Mouse (Mus musculus) neural tube, embryonic 15.5 days (tissue): Measurements from ENCODE around the gene Tmprss7. TPM values are rescaled to one million over a fixed set of nuclear protein-coding genes. Genes with fewer than 3 reads are reported as not detected.

ENCODE experiments used
- ATAC-seq: fragments of 200-750 bp; cut with Nextera tagmentation; 2 replicates; pipeline ENCODE4 v1.8.0; 2017; ENCODE audit warnings: mild to moderate bottlenecking, moderate TSS enrichment, moderate library complexity; ENCODE audit not compliant: low FRiP score
- H3K27ac ChIP-seq: fragments of 300-500 bp; sonication (generic); replicated peaks from 2 replicates; pipeline ENCODE4 v1.5.1; 2015; ENCODE audit warnings: mild to moderate bottlenecking, inconsistent platforms
- H3K27me3 ChIP-seq: fragments of 300-500 bp; sonication (generic); replicated peaks from 2 replicates; pipeline ENCODE4 v1.6.1; 2015; ENCODE audit warnings: inconsistent platforms
- H3K36me3 ChIP-seq: fragments of 300-500 bp; sonication (generic); 2 replicates; pipeline ENCODE4 v1.6.1; 2015; ENCODE audit warnings: inconsistent platforms
- H3K4me1 ChIP-seq: fragments of 300-500 bp; sonication (generic); 2 replicates; pipeline ENCODE4 v1.6.1; 2015; ENCODE audit warnings: inconsistent platforms
- H3K4me2 ChIP-seq: fragments of 300-500 bp; sonication (generic); 2 replicates; pipeline ENCODE4 v1.6.1; 2015; ENCODE audit warnings: inconsistent platforms, mild to moderate bottlenecking, moderate library complexity
- H3K4me3 ChIP-seq: fragments of 300-500 bp; sonication (generic); replicated peaks from 2 replicates; pipeline ENCODE4 v1.5.1; 2015; ENCODE audit warnings: mild to moderate bottlenecking, inconsistent platforms
- H3K9ac ChIP-seq: fragments of 300-500 bp; sonication (generic); replicated peaks from 2 replicates; pipeline ENCODE4 v1.6.1; 2015; ENCODE audit warnings: mild to moderate bottlenecking, inconsistent platforms
- H3K9me3 ChIP-seq: fragments of 300-500 bp; sonication (generic); replicated peaks from 2 replicates; pipeline ENCODE4 v1.6.1; 2016; ENCODE audit warnings: inconsistent platforms
- WGBS: fragments of 180-500 bp; shearing (Covaris S2); methylation state at CpG from one replicate; pipeline ENCODE4 v1.1.7; 2015; ENCODE audit warnings: mixed read lengths; 5-methylcytosine and 5-hydroxymethylcytosine counted together
- polyA plus RNA-seq: library from polyadenylated mRNA; unstranded; fragments of >200 nt; fragmentation: Nextera tagmentation; extraction: Ambion mirVana; gene quantifications from 2 replicates; pipeline ENCODE4 v1.2.1, GENCODE M21; 2015

The Tmprss7 gene
- 0.46 and 0.49 TPM in 2 replicates for polyA plus RNA-seq

DNA sequence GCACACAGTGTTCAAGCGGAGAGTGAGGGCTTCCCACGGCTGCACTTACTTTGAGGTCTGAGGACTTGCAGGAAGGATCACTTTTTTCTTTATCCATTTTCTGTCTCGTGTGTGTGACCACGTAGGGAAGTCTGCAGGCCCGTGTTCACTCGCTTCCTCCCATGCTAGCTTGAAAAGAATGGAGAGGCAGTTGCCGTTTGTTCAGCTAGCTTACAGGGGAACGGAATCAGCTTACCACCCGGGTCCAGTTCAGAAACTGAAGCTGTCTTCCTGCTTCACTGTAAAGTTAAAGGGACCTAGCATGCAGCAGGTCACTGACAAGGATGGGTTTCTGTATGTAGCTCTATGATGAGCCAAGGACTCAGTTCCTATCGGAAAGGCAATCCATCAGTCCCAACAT, at the start of gene Tmprss7:
Gene Tmprss7, minus strand, starts transcription at position 101 of the 400 bp plus-strand sequence.
- Histone ChIP-seq H3K4me3 (no peak within 1 kb of the TSS), H3K9me3 (no peaks in the 10 kb centered on the region), H3K36me3 (no peaks in the 10 kb centered on the region), H3K27me3 (no peaks in the 10 kb centered on the region), H3K9ac (no peak within 1 kb of the TSS), H3K27ac (no peak within 1 kb of the TSS), H3K4me2 (no peak within 1 kb of the TSS), H3K4me1 (peaks cover 19% of the 10 kb centered on the region)
- WGBS: 78% methylated on average over 10 of the region's 10 CpGs
- ATAC-seq: no peak

DNA sequence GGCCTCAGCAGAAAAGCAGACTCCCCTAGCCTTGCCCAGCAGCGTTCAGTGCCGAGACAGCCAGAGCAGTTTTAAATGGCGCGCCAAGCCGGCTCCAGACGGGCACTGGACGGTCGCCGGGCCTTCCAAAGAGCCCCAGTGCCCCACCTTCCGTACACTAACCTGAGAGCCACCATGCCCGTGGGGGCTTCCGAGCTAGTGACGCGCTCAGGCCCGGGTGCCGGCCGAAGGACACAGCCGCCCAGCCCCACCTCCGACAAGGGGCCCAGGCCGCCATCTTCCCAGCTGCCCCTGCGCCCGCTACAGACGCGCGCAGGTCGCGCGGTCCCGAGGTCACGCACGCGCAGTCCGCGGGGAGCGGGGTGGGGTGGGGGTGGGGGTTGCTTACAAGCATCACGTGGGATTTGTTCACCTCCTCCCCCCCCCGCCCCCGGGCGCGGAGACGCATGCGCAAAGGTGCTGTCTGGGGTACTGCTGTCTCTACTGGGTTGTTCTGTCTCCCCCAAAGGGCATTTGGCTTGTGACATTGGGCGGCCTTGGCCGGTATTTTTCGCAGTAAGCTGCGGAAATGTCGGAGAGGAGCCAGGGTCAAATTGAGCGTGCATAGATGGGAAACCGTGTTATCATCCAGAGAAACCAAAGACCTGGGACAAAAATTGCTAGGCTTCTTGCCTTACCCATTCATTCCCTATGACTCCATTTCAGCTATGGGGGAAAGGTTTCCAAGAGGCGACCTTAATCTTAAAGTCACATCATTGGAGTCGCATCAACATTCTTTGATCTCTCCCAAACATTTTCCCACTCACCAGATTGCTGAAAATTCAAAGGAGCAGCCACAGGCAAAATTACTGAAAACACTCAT, 49.4 kb upstream of the Tmprss7 start, which contains the start of gene Abhd10:
Gene Abhd10, minus strand, starts transcription at position 341 of the 862 bp plus-strand sequence.
- H3K36me3 ChIP-seq: no peaks in the 10 kb centered on the region
- H3K27ac ChIP-seq: peak within 1 kb of the TSS; percentile 95
- WGBS: under 1% methylated on average over 51 of the region's 51 CpGs
- H3K4me1 ChIP-seq: peaks cover 22% of the 10 kb centered on the region
- no peaks in the 10 kb centered on the region for H3K9me3 ChIP-seq
- ATAC-seq: peak; percentile 97
- peak within 1 kb of the TSS; percentile 88 for H3K9ac ChIP-seq
- no peaks in the 10 kb centered on the region for H3K27me3 ChIP-seq
- H3K4me3 ChIP-seq: peak within 1 kb of the TSS; percentile 75
- H3K4me2 ChIP-seq: peak within 1 kb of the TSS; percentile 51

- Histone ChIP-seq H3K9ac (no peak overlapping the region), H3K36me3 (peaks cover 38% of the 10 kb centered on the region), H3K4me1 (peaks cover 14% of the 10 kb centered on the region), H3K27me3 (no peaks in the 10 kb centered on the region), H3K27ac (no peak overlapping the region), H3K9me3 (no peaks in the 10 kb centered on the region), H3K4me3 (no peak overlapping the region), H3K4me2 (no peak overlapping the region)
- 92% methylated on average over 8 of the region's 8 CpGs for WGBS
- ATAC-seq: no peak
Observed at GRCm38 (mm10) chr16:45737880-45738279, 44.4 kb upstream of the Tmprss7 start.

DNA sequence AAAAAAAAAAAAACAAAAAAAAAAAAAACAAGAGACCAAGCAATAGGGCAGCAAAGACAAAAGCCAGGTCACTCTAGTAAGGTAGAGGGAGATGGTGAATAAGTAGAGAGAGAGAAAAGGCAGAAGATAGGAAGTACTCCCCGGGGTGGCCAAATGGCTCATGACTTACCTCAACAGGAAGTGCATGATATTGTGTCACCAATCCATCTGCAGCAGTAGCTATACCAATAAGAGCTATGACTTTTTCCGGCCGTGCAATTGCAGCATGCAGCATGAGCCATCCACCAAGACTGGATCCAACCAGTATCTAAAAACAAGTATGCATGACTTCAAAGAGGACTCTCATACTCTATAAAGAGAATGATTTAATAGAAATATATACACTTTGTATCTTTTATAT, 43.3 kb upstream of the Tmprss7 start:
- Histone ChIP-seq H3K9me3 (no peaks in the 10 kb centered on the region), H3K4me2 (no peak overlapping the region), H3K4me1 (peaks cover 14% of the 10 kb centered on the region), H3K4me3 (no peak overlapping the region), H3K27ac (no peak overlapping the region), H3K27me3 (no peaks in the 10 kb centered on the region), H3K9ac (no peak overlapping the region), H3K36me3 (peaks cover 46% of the 10 kb centered on the region)
- WGBS: 98% methylated on average over 3 of the region's 3 CpGs
- ATAC-seq: no peak

GRCm38 (mm10) chr16:45729163-45729562, 35.7 kb upstream of the Tmprss7 start:
- ATAC-seq: no peak
- Histone ChIP-seq H3K36me3 (peaks cover 24% of the 10 kb centered on the region), H3K27me3 (no peaks in the 10 kb centered on the region), H3K27ac (peak overlapping the region; percentile 37; the same call in 1 of the 2 replicates), H3K4me1 (peaks cover 10% of the 10 kb centered on the region), H3K9ac (no peak overlapping the region), H3K4me3 (no peak overlapping the region), H3K9me3 (no peaks in the 10 kb centered on the region), H3K4me2 (no peak overlapping the region)
- 68% methylated on average over 5 of the region's 5 CpGs for WGBS

GRCm38 (mm10) chr16:45724742-45725102, 31.3 kb upstream of the Tmprss7 start:
- ATAC-seq: peak; percentile 67; the same call in 1 of the 2 replicates
- peak overlapping the region; percentile 64 for H3K4me3 ChIP-seq
- 2% methylated on average over 10 of the region's 10 CpGs for whole genome bisulfite sequencing

GRCm38 (mm10) chr16:45724061-45724741, 30.7 kb upstream of the Tmprss7 start, which contains the start of gene Tagln3:
Tagln3 (minus strand) TSS chr16:45724608.
- Histone ChIP-seq H3K36me3 (peaks cover 12% of the 10 kb centered on the region), H3K27ac (peak within 1 kb of the TSS; percentile 97), H3K9ac (peak within 1 kb of the TSS; percentile 79), H3K4me1 (peaks cover 46% of the 10 kb centered on the region), H3K4me3 (peak within 1 kb of the TSS; percentile 64), H3K9me3 (no peaks in the 10 kb centered on the region), H3K27me3 (no peaks in the 10 kb centered on the region), H3K4me2 (peak within 1 kb of the TSS; percentile 72)
- WGBS: under 1% methylated on average over 30 of the region's 30 CpGs
- ATAC-seq: peak; percentile 84

More at GRCm38 (mm10) chr16:45724742-45725102, 31.3 kb upstream of the Tmprss7 start:
- peaks cover 7% of the 10 kb centered on the region; the same call in 1 of the 2 replicates for H3K36me3 ChIP-seq
- H3K9me3 ChIP-seq: no peaks in the 10 kb centered on the region
- peak overlapping the region; percentile 97 for H3K27ac ChIP-seq
- no peaks in the 10 kb centered on the region for H3K27me3 ChIP-seq
- H3K9ac ChIP-seq: peak overlapping the region; percentile 79
- H3K4me2 ChIP-seq: peak overlapping the region; percentile 72
- peaks cover 41% of the 10 kb centered on the region for H3K4me1 ChIP-seq

DNA sequence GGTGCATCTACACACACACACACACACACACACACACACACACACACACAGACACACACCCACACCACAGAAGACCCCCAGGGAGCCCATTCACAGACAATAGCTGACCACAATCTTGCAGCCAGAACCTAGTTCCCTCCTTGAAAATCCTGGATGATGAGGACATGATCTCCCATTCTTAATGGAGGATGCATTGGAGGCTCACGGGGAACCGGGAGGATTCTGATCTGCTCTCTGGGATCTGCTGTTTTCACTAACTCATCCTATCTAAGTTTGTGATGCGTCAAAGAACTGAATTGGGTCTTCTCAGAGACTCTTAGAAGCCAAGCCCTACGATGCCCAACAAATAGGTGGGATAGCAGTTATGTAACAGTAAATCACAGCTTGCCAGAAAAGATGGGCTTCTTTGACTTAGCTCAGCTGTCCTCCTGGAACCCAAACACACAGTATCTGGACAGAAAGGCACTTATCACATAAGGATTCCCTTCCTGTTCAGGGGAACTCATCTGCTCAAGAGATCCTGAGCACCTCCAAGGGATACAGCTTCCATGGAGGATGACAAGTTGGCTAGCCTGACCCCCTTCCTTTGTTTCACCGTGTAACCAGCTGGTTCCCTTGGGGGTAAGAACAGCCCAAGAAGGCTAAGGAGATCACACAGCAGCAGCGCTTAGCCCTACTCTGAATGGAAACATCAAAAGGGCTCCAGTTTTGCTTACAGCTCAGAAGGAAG, 29.9 kb upstream of the Tmprss7 start:
- Histone ChIP-seq H3K36me3 (peaks cover 21% of the 10 kb centered on the region), H3K9me3 (no peaks in the 10 kb centered on the region), H3K27ac (peak overlapping the region; percentile 97), H3K27me3 (no peaks in the 10 kb centered on the region), H3K4me2 (peak overlapping the region; percentile 72), H3K4me3 (peak overlapping the region; percentile 64), H3K9ac (peak overlapping the region; percentile 79), H3K4me1 (peaks cover 46% of the 10 kb centered on the region)
- WGBS: 16% methylated on average over 6 of the region's 6 CpGs
- ATAC-seq: peak; percentile 65

DNA sequence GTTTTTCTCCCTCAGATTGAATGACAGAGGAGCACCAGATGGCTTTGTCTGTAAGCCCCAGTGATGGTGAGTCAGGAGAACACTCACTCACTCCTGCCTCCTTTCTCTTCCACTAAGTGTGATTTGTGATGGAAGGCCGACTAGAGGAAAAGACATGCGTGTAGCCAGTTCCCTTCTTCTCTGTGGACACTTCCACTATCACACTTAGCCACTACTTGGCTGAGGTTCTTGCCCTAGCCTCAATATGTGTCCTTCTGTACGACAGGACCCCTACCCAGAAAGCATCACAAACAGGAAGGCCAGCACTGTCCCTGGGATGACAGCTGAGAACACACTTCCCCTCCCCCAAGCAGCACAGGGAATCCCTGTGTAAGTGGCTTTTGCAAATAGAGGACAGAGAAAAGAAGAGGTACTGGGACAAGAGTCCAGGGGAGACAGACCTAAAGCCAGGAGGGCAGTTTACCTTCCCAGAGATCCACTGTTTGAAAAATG, 29.0 kb upstream of the Tmprss7 start:
- H3K4me2 ChIP-seq: peak overlapping the region; percentile 72
- peak overlapping the region; percentile 79 for H3K9ac ChIP-seq
- peaks cover 26% of the 10 kb centered on the region for H3K36me3 ChIP-seq
- peak overlapping the region; percentile 64 for H3K4me3 ChIP-seq
- no peaks in the 10 kb centered on the region for H3K27me3 ChIP-seq
- H3K27ac ChIP-seq: peak overlapping the region; percentile 97
- 14% methylated on average over 3 of the region's 3 CpGs for WGBS
- ATAC-seq: no peak
- no peaks in the 10 kb centered on the region for H3K9me3 ChIP-seq
- H3K4me1 ChIP-seq: peaks cover 46% of the 10 kb centered on the region

DNA sequence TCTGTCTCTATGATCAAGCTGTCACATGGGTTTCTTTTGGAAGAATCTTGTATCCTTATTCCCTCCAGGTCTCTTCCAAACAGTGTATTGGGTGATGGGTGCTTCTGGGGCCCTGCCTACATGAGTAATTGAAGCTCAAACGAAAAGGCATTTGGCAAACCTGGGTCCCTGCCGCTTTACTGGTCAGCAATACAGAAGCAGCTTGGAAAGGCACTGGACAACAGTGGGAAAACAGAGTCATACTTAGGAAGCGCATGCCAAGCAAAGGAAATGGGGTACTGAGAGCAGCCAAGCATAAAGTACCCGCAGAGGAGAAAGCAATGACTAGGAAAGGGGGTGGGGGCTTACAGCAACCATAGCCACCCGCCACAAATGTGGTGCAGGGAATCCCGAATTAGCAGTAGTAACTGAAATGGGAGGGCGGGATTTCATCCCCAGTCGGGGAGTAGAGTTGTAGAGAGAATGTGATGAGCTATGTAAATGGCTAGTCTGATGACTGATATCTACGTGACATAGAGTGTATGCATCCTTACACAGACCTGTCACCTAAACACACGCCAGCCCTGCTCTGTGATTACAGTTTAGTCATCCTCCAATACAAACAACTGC, 26.7 kb upstream of the Tmprss7 start:
- 82% methylated on average over 10 of the region's 10 CpGs for WGBS
- peaks cover 43% of the 10 kb centered on the region for H3K36me3 ChIP-seq

GRCm38 (mm10) chr16:45718296-45718695, 24.8 kb upstream of the Tmprss7 start:
- WGBS: 98% methylated on average over 4 of the region's 4 CpGs
- Histone ChIP-seq H3K27me3 (no peaks in the 10 kb centered on the region), H3K9ac (no peak overlapping the region), H3K4me3 (no peak overlapping the region), H3K4me1 (peaks cover 41% of the 10 kb centered on the region), H3K4me2 (no peak overlapping the region), H3K27ac (no peak overlapping the region), H3K36me3 (peaks cover 51% of the 10 kb centered on the region), H3K9me3 (no peaks in the 10 kb centered on the region)
- no peak for ATAC-seq

More for the DNA sequence above, 26.7 kb upstream of the Tmprss7 start:
- peaks cover 42% of the 10 kb centered on the region for H3K4me1 ChIP-seq
- H3K4me2 ChIP-seq: peak overlapping the region; percentile 72
- H3K9ac ChIP-seq: no peak overlapping the region
- no peak overlapping the region for H3K4me3 ChIP-seq
- H3K27me3 ChIP-seq: no peaks in the 10 kb centered on the region
- H3K9me3 ChIP-seq: no peaks in the 10 kb centered on the region
- H3K27ac ChIP-seq: no peak overlapping the region
- ATAC-seq: no peak
